Mouse (Mus musculus) fat pad, adult 2 months (tissue): Measurements from ENCODE around the gene Gabarap.
"Not testable (repeated sequence)": the region's sequence is repeated elsewhere in the genome, so short reads cannot be mapped to it uniquely, and the experiment has no call there.

Experiments used
- DNase-seq: peaks from one replicate; pipeline ENCODE4 v3.0.0-alpha.2; 2011; ENCODE audit warnings: low read depth, low spot score; ENCODE audit errors: extremely low read depth

Gabarap gene

GRCm38 (mm10) chr11:69990850-69991691 is at the start of gene Gabarap:
Gene Gabarap (plus strand): TSS chr11:69991143.
- DNase-seq, result peak; percentile 80

- no peak for DNase-seq
Measured at GRCm38 (mm10) chr11:69945216-69945615, 45.7 kb upstream of the Gabarap start.

GRCm38 (mm10) chr11:69945997-69946891 is 44.7 kb upstream of the Gabarap start:
- DNase-seq, result no peak

GRCm38 (mm10) chr11:69947337-69948065 is 43.4 kb upstream of the Gabarap start:
- DNase-seq, result no peak

- DNase-seq, result no peak
Measured at GRCm38 (mm10) chr11:69948066-69948762, 42.7 kb upstream of the Gabarap start, which contains the start of gene Slc2a4. Gene Slc2a4 (minus strand): TSS chr11:69948188.

- DNase-seq, result no peak
Measured at GRCm38 (mm10) chr11:69948763-69949150, 42.2 kb upstream of the Gabarap start.

GRCm38 (mm10) chr11:69950807-69951459 is 40.0 kb upstream of the Gabarap start:
- DNase-seq, result no peak

- no peak for DNase-seq
Measured at GRCm38 (mm10) chr11:69952274-69952673, 38.7 kb upstream of the Gabarap start.

- no peak for DNase-seq
Measured at GRCm38 (mm10) chr11:69953267-69953915, 37.6 kb upstream of the Gabarap start.

- not testable (repeated sequence) for DNase-seq
Measured at GRCm38 (mm10) chr11:69955618-69956017, 35.3 kb upstream of the Gabarap start.

- no peak for DNase-seq
Measured at GRCm38 (mm10) chr11:69956218-69956617, 34.7 kb upstream of the Gabarap start.

- no peak for DNase-seq
Measured at GRCm38 (mm10) chr11:69960616-69961015, 30.3 kb upstream of the Gabarap start.

- no peak for DNase-seq
Measured at GRCm38 (mm10) chr11:69961841-69962240, 29.1 kb upstream of the Gabarap start.

GRCm38 (mm10) chr11:69964650-69965270 is 26.2 kb upstream of the Gabarap start, which contains the start of gene Cldn7:
Gene Cldn7 (plus strand): TSS chr11:69964779.
- DNase-seq, result no peak

GRCm38 (mm10) chr11:69965271-69966005 is 25.5 kb upstream of the Gabarap start:
- DNase-seq, result no peak

- DNase-seq, result no peak
Measured at GRCm38 (mm10) chr11:69966006-69966859, 24.7 kb upstream of the Gabarap start.

GRCm38 (mm10) chr11:69966860-69967517 is 24.0 kb upstream of the Gabarap start:
- no peak for DNase-seq
